Mouse (Mus musculus): Measurements from ENCODE around the gene Rcn3. TPM values are rescaled to one million over a fixed set of nuclear protein-coding genes. Genes with fewer than 3 reads are reported as not detected.
"Not testable (repeated sequence)": the region's sequence is repeated elsewhere in the genome, so short reads cannot be mapped to it uniquely, and the experiment has no call there.

Rcn3 gene
- polyA plus RNA-seq, 1 experiment: 3.1 TPM

DNA sequence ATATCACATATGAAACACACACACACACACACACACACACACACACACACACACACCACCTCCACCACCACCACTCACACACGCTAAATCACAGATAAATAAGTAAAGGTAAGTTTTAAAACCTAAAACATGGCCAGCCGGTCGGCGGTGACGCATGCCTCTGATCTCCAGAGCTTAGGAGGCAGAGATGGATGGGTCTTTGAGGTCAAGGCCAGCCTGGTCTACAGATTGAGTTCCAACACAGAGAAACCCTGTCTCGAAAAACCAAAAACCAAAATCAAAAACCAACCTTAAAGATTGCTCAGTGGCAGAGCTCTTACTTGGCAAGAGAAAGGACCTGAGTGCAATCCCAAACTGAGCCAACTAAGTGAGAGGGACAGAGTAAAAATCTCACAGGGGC is 8.0 kb upstream of the Rcn3 start:
- TF ChIP-seq CTCF (IDR thresholded peaks at IDR 0.05; ENCODE audit: low read depth, low read length) (no peak), POLR2A (IDR thresholded peaks at IDR 0.05; ENCODE audit: borderline replicate concordance, low read depth, low read length) (no peak)
- Histone ChIP-seq H3K4me3 (ENCODE audit: insufficient read depth, low read length) (no peak overlapping the region), H3K4me1 (ENCODE audit: control insufficient read depth, insufficient read depth, low read length) (peaks cover 44% of the 10 kb centered on the region), H3K27ac (ENCODE audit: insufficient read depth, low read depth, low read length) (no peak overlapping the region)

DNA sequence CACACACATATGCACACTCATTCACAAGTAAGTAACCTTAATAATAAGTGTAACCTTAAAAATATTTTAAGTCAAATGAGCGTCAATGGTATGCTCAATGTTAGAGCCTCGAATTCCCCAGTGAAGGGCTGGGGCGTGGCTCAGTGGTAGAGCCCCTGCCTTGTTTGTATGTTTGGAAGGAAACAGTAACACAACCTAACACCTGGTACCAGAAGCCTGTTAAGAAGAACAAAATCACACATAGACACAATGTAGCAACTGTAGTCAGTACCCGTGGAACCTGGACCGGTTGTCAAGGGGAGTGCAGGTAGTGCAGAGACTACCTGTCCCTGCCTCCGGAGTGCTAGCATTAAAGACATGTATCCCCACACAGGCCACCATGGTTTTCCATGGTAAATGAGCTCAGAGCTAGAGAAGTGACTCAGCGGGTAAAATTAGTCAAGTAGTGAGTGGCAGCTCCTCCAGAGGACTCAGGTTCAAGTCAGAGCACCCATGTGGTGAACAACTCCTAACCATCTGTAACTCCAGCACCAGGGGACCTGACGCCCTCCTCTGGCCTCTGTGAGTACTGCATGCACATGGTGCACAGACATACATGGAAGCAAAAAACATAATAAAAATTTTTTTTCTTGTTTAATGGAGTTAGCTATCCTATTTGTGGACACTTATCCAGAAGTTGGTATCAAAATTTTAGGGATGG is 6.7 kb upstream of the Rcn3 start:
- H3K4me3 ChIP-seq (ENCODE audit: insufficient read depth, low read length): no peak overlapping the region
- H3K27ac ChIP-seq (ENCODE audit: insufficient read depth, low read depth, low read length): no peak overlapping the region; the same call in 1 of the 2 replicates
- TF ChIP-seq POLR2A (IDR thresholded peaks at IDR 0.05; ENCODE audit: borderline replicate concordance, low read depth, low read length) (no peak), CTCF (IDR thresholded peaks at IDR 0.05; ENCODE audit: low read depth, low read length) (peak; percentile 52)
- peaks cover 48% of the 10 kb centered on the region for H3K4me1 ChIP-seq (ENCODE audit: control insufficient read depth, insufficient read depth, low read length)

DNA sequence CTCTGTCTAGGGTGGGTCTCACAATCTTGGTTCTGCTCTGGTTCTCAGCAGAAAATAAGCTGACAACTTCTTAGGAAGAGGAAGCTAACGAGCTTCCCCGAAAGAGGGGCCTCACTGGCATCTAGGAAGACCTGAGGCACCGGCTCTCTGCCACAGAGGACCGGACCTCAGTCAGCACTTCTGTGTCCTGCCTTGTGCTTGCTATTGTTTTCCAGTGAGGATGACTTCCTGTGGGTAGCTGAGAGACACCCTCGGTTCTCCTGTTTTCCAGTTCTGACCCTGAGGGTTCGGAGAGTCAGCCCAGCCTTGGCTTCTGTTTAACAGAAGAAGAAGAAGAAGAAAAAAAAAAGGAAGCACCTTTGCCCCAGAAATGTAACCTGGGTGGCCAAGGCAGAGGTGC is 5.5 kb upstream of the Rcn3 start:
- no peak for TF ChIP-seq POLR2A (IDR thresholded peaks at IDR 0.05; ENCODE audit: borderline replicate concordance, low read depth, low read length)
- Histone ChIP-seq H3K27ac (ENCODE audit: insufficient read depth, low read depth, low read length) (peak overlapping the region; percentile 92), H3K4me1 (ENCODE audit: control insufficient read depth, insufficient read depth, low read length) (peaks cover 43% of the 10 kb centered on the region), H3K4me3 (ENCODE audit: insufficient read depth, low read length) (no peak overlapping the region)

DNA sequence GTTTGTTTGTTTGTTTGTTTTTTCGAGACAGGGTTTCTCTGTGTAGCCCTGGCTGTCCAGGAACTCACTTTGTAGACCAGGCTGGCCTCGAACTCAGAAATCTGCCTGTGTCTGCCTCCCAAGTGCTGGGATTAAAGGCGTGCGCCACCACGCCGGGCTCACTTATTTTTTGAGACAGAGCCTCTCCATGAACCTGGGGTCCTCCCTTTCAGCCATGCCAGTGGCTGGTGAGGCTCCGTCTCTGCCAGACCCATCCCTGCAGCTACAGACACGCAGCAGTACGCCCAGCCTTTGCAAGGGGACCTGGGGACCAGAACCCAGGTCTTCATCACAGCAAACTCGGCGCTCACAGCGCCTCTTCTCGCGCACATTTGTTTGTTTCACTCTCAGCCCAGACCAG is 3.9 kb upstream of the Rcn3 start:
- H3K27ac ChIP-seq (ENCODE audit: insufficient read depth, low read depth, low read length): peak overlapping the region; percentile 72; the same call in 1 of the 2 replicates
- not testable (repeated sequence) for H3K4me3 ChIP-seq (ENCODE audit: insufficient read depth, low read length)
- peaks cover 42% of the 10 kb centered on the region for H3K4me1 ChIP-seq (ENCODE audit: control insufficient read depth, insufficient read depth, low read length)

DNA sequence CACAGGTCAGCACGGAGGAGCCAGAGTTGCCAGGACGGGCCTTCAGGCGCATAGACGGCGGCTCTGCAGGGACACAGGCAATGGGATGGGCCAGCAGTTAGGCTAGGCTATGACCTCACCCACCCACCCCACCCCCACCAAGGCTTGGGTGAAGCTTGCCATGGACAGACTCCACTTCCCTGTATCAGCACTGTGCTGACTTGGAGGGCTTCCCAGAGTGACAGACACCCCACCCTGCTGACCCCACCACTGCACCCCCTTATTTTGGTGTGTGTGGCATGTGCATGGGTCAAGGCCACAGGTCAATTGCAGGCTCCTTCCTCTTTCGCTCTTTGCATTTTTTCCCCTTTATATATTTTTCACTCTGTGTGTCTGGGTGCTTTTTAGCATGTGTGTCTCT is 3.3 kb upstream of the Rcn3 start:
- Histone ChIP-seq H3K4me1 (ENCODE audit: control insufficient read depth, insufficient read depth, low read length) (peaks cover 42% of the 10 kb centered on the region), H3K27ac (ENCODE audit: insufficient read depth, low read depth, low read length) (peak overlapping the region; percentile 72), H3K4me3 (ENCODE audit: insufficient read depth, low read length) (no peak overlapping the region)
- TF ChIP-seq CTCF (IDR thresholded peaks at IDR 0.05; ENCODE audit: low read depth, low read length) (no peak), POLR2A (IDR thresholded peaks at IDR 0.05; ENCODE audit: borderline replicate concordance, low read depth, low read length) (no peak)

DNA sequence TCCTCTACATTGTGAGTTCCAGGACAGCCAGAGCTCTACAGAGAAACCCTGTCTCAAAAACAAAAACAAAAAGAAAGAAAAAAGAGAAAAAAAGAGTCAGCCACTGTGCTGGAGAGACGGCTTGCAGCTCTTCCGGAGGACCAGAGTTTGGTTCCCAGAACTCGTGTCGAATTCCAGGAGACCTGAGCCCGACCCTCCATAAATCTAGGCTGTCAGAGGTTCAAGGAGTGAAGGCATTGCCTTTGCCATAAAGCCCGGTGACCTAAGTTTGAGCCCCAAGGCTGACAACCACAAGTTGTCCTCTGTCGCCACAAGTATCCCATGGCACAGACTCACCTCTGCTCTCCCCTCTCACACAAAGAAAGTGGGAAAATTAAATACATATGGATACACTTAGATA is 2.1 kb upstream of the Rcn3 start:
- TF ChIP-seq CTCF (IDR thresholded peaks at IDR 0.05; ENCODE audit: low read depth, low read length) (no peak), POLR2A (IDR thresholded peaks at IDR 0.05; ENCODE audit: borderline replicate concordance, low read depth, low read length) (no peak)
- Histone ChIP-seq H3K4me3 (ENCODE audit: insufficient read depth, low read length) (no peak overlapping the region), H3K27ac (ENCODE audit: insufficient read depth, low read depth, low read length) (no peak overlapping the region), H3K4me1 (ENCODE audit: control insufficient read depth, insufficient read depth, low read length) (peaks cover 42% of the 10 kb centered on the region)

DNA sequence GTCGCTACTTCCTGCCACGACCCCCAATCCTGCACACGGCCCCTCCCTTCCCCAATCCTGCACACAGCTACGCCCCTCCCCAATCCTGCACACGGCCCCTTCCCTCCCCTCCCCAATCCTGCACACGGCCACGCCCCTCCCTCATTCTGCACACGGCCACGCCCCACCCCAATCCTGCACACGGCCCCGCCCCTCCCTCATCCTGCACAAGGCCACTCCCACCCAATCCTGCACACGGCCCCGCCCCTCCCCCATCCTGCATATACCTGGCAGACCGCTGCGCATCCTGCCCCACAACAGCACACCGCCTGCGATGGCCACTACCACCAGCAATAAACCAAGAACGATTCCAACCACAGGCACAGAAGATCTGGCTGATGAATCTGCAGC is 1.5 kb upstream of the Rcn3 start:
- Histone ChIP-seq H3K27ac (ENCODE audit: insufficient read depth, low read depth, low read length) (no peak overlapping the region), H3K4me1 (ENCODE audit: control insufficient read depth, insufficient read depth, low read length) (peaks cover 40% of the 10 kb centered on the region), H3K4me3 (ENCODE audit: insufficient read depth, low read length) (no peak overlapping the region)
- TF ChIP-seq CTCF (IDR thresholded peaks at IDR 0.05; ENCODE audit: low read depth, low read length) (no peak), POLR2A (IDR thresholded peaks at IDR 0.05; ENCODE audit: borderline replicate concordance, low read depth, low read length) (no peak)

DNA sequence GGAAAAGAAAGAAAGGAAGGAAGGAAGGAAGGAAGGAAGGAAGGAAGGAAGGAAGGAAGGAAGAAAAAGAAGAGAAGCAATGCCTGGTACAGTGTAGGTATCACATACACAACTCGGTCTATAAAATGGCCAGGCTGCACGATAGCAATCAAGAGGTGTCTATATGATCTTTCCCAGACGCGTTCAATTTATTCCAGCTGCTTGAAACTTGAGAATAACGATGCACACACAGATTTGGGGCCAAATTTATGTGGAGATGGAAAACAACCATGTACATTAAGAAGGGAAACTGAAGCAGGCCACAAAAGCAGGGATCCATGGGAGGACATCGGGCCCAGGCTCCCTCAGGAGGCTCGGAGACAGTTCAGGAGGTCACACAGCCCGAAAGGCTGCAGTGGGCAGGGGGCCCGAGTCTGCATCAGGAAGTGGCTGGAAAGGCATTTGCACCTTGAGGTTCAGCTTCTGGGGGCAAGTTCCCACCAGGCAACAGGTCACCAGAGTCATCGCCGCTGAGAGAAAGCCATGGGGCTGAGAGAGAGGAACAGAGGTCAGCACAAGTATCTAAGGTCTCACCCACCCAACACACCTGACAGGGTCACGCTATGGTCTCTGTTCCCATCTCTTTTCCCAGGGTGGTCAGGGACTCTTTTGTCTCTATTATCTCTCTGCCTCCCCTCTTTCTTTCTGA is 951 bp upstream of the Rcn3 start:
- TF ChIP-seq POLR2A (IDR thresholded peaks at IDR 0.05; ENCODE audit: borderline replicate concordance, low read depth, low read length) (no peak), CTCF (IDR thresholded peaks at IDR 0.05; ENCODE audit: low read depth, low read length) (no peak)
- no peak overlapping the region for H3K4me3 ChIP-seq (ENCODE audit: insufficient read depth, low read length)
- H3K27ac ChIP-seq (ENCODE audit: insufficient read depth, low read depth, low read length): no peak overlapping the region
- H3K4me1 ChIP-seq (ENCODE audit: control insufficient read depth, insufficient read depth, low read length): peaks cover 35% of the 10 kb centered on the region

DNA sequence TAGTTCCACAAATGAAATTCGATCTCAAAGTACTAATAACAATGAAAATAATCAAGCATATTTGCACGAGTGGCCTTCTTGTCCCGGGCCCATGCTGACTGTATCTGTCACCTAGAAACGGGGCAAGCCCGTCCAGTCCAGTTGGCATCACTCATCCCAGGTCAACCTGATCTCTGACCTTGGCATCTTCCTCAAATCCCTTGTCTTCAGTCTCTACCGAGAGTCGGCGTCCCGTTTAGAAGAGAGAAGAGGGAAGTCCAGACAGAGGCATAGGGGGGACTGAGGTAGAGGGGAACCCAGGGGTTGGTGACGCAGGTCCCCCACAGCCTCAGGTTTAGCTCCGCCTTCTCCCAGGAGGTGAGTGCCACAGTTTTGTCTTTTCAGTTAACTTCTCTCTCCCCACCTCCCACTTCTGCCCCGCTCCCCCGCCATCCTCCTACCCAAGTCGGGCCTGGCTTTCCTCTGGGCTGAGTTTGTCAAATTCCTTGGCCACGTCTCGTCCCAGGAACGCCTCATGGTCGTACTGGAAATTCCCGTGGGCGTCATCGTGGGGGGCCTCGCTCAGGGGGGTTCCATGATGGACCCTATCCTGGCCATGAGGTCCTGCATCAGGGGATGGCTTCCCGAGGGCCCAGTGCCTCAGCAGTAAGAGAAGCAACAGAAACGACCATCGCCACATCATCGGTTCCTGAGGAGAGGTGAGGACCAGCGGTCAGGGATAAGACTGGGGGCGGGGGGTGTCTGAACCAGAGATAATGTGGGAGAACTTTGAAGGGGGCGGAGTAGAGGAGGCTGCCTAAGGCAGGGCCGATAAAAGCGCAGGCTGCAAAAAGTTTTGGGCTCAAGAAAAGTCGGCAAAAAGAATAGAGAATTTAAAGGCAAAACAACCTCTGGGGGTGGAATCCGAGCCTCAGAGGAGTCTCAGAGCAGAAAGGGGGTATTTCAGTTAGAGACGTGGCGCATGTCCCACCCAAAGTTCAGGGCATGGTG is 725 bp downstream of the Rcn3 start:
- TF ChIP-seq CTCF (IDR thresholded peaks at IDR 0.05; ENCODE audit: low read depth, low read length) (no peak), POLR2A (IDR thresholded peaks at IDR 0.05; ENCODE audit: borderline replicate concordance, low read depth, low read length) (no peak)
- Histone ChIP-seq H3K27ac (ENCODE audit: insufficient read depth, low read depth, low read length) (no peak overlapping the region), H3K4me3 (ENCODE audit: insufficient read depth, low read length) (no peak overlapping the region), H3K4me1 (ENCODE audit: control insufficient read depth, insufficient read depth, low read length) (peaks cover 21% of the 10 kb centered on the region)

Data from bone marrow macrophage, adult 2 months (primary cell).